Mouse (Mus musculus): ENCODE measurements around the gene 1700023F06Rik.

DNA sequence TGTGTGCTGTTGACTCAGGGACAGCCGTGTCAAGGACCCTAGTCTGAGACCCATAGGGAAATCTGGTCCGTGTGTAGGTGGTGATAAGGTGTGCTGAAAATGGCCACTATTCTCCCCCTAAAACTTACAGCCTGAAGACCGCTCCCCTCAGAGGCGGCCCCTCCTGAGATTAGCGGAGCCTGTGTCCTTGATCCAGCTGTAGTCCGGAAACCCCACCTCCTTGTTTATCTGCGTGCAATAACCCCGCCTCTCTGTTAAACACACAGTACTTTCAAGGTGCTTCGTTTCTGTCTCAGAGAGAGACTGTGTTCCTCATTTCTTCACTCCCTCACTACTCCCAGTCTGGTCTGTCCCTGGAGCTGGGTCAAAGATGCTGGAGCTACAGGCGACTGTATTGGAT lies 44.0 kb downstream of the 1700023F06Rik start:
- TF ChIP-seq ZNF384 (IDR thresholded peaks at IDR 0.05; ENCODE audit: low read depth, low read length) (no peak), MAFK (IDR thresholded peaks at IDR 0.05; ENCODE audit: insufficient read depth, low read depth, low read length) (no peak), ZC3H11A (IDR thresholded peaks at IDR 0.05; ENCODE audit: borderline replicate concordance, low read depth, low read length) (no peak), HCFC1 (IDR thresholded peaks at IDR 0.05; ENCODE audit: borderline replicate concordance, insufficient read depth, low read length) (no peak), CHD2 (IDR thresholded peaks at IDR 0.05; ENCODE audit: low read depth, low read length) (no peak)

Measured in ES-E14 (cell line).